Mouse (Mus musculus) heart, embryonic 16.5 days (tissue): ENCODE results near the gene Vmn1r227. TPM values are rescaled to one million over a fixed set of nuclear protein-coding genes. Genes with fewer than 3 reads are reported as not detected.

Experiments used
- ATAC-seq: fragments of 200-750 bp; cut with Nextera tagmentation; replicated peaks from 2 replicates; pipeline ENCODE4 v1.8.0; 2017; ENCODE audit warnings: moderate number of reproducible peaks; ENCODE audit not compliant: insufficient read depth, low FRiP score; ENCODE audit errors: extremely low read depth
- H3K27ac ChIP-seq: fragments of 300-500 bp; sonication (generic); 2 replicates; pipeline ENCODE4 v1.5.1; 2014; ENCODE audit warnings: mild to moderate bottlenecking, low read length, control low read depth, moderate library complexity
- H3K27me3 ChIP-seq: fragments of 300-500 bp; sonication (generic); 2 replicates; pipeline ENCODE4 v1.6.1; 2014; ENCODE audit warnings: low read length, mixed read lengths; ENCODE audit not compliant: control insufficient read depth, insufficient read depth
- H3K36me3 ChIP-seq: fragments of 300-500 bp; sonication (generic); 2 replicates; pipeline ENCODE4 v1.6.1; 2014; ENCODE audit not compliant: control insufficient read depth, insufficient read depth
- H3K4me1 ChIP-seq: fragments of 300-500 bp; sonication (generic); 2 replicates; pipeline ENCODE4 v1.6.1; 2014; ENCODE audit warnings: low read length, mixed read lengths; ENCODE audit not compliant: control insufficient read depth, insufficient read depth
- H3K4me2 ChIP-seq: fragments of 300-500 bp; sonication (generic); 2 replicates; pipeline ENCODE4 v1.6.1; 2014; ENCODE audit warnings: low read depth, mild to moderate bottlenecking, control low read depth, low read length
- H3K4me3 ChIP-seq: fragments of 300-500 bp; sonication (generic); 2 replicates; pipeline ENCODE4 v1.5.1; 2014; ENCODE audit warnings: mild to moderate bottlenecking, control low read depth, low read length
- H3K9ac ChIP-seq: fragments of 300-500 bp; sonication (generic); 2 replicates; pipeline ENCODE4 v1.6.1; 2014; ENCODE audit warnings: low read length, control low read depth
- H3K9me3 ChIP-seq: fragments of 300-500 bp; sonication (generic); replicated peaks from 2 replicates; pipeline ENCODE4 v1.6.1; 2016; ENCODE audit warnings: low read length; ENCODE audit not compliant: control insufficient read depth
- WGBS: fragments of 180-500 bp; shearing (Covaris S2); extraction: QIAGEN DNeasy Blood & Tissue Kit; methylation state at CpG from one replicate; pipeline ENCODE4 v1.1.7; 2014; 5-methylcytosine and 5-hydroxymethylcytosine counted together
- polyA plus RNA-seq: library from polyadenylated mRNA; unstranded; fragments of >200 nt; fragmentation: Nextera tagmentation; extraction: Ambion mirVana; gene quantifications from 2 replicates; pipeline ENCODE4 v1.2.1, GENCODE M21; 2015

Vmn1r227 gene
- not detected in 2 replicates for polyA plus RNA-seq

DNA sequence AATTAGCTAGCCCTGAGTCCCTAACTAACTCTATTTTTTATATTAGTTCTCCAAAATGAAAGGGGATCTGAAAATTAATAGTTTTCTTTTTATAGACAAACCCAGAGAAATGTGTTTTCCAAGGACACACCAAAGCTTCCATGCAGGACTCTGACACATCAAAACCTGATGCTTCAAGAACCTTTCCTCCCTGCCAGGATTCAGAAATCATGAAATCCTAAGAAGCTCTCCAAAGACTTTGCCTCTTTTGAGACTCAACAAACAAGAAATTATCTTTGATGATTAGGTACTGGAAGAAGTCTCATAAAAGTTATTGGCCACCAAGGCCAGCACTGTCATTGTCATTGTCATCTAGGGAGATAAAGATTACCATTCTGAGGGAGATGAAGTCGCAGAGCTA lies at the start of gene Vmn1r227:
TSS of gene Vmn1r227 (plus strand) at position 301 of the 400 bp plus-strand sequence.
- no peaks in the 10 kb centered on the region for H3K9me3 ChIP-seq
- no peaks in the 10 kb centered on the region for H3K36me3 ChIP-seq
- no peak within 1 kb of the TSS for H3K4me2 ChIP-seq
- H3K27ac ChIP-seq: no peak within 1 kb of the TSS
- ATAC-seq: no peak
- no peak within 1 kb of the TSS for H3K4me3 ChIP-seq
- no peaks in the 10 kb centered on the region for H3K27me3 ChIP-seq
- no peaks in the 10 kb centered on the region for H3K4me1 ChIP-seq
- WGBS: 22% methylated on average over 1 of the region's 1 CpGs
- H3K9ac ChIP-seq: no peak within 1 kb of the TSS

DNA sequence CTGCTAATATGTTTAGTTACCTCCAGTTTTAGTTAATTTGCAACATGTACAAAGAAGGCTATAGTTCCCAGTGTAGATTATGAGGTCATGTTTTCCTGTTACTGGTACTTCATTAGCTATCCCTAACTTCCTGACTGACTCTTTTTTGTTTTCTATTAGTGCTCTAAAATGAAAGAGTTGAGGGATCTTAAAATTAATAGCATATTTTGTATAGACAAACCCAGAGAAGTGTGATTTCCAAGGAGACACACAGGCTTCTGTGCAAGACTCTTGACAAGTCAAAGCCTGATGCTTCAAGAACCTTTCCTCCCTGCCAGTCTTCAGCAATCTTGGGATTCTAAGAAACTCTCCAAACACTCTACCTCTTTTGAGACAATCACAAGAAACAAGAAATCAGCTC lies 47.1 kb upstream of the Vmn1r227 start, which contains the start of gene Vmn1r226:
TSS of gene Vmn1r226 (plus strand) at position 301 of the 400 bp plus-strand sequence.
- no peak within 1 kb of the TSS for H3K4me2 ChIP-seq

DNA sequence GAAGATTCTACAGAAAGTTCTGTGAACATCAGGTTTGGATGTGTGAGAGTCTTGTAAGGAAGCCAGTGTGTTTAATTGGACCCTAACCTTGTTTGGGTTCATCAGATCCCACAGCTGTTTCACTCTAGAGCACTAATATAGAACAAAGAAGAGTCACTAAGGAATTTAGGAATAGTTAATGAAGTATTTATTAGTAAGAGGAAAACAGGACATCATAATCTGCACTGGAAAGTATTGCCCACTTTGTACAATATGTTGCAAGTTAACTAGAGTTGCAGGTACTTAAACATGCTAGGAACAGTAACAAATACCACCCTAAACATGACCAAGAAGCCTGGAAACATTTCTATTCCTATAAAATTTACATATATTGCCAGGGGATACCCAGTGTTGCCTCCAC lies 56.4 kb downstream of the Vmn1r227 start, which contains the start of gene Vmn1r228:
TSS of gene Vmn1r228 (minus strand) at position 101 of the 400 bp plus-strand sequence.
- Histone ChIP-seq H3K27me3 (no peaks in the 10 kb centered on the region), H3K9ac (no peak within 1 kb of the TSS), H3K9me3 (0 out of 2 replicates have a peak, but pooled peaks cover 7% of the 10 kb centered on the region), H3K36me3 (no peaks in the 10 kb centered on the region), H3K27ac (no peak within 1 kb of the TSS), H3K4me3 (no peak within 1 kb of the TSS), H3K4me2 (no peak within 1 kb of the TSS), H3K4me1 (no peaks in the 10 kb centered on the region)
- no peak for ATAC-seq

More for the DNA sequence above, 47.1 kb upstream of the Vmn1r227 start, which contains the start of gene Vmn1r226:
- Histone ChIP-seq H3K27ac (no peak within 1 kb of the TSS), H3K4me1 (no peaks in the 10 kb centered on the region), H3K27me3 (no peaks in the 10 kb centered on the region), H3K9me3 (peaks cover 5% of the 10 kb centered on the region), H3K4me3 (no peak within 1 kb of the TSS), H3K36me3 (no peaks in the 10 kb centered on the region), H3K9ac (no peak within 1 kb of the TSS)
- no peak for ATAC-seq

Other genes with a start within 250 kb of the Vmn1r227 start
- gene Vmn2r108, start 248.5 kb upstream of the Vmn1r227 start, polyA plus RNA-seq: not detected in 2 replicates
- gene Vmn1r225, start 231.7 kb upstream of the Vmn1r227 start, polyA plus RNA-seq: not detected in 2 replicates
- not detected in 2 replicates for gene Vmn2r109, start 165.1 kb upstream of the Vmn1r227 start, polyA plus RNA-seq
- not detected in 2 replicates for gene Vmn2r110, start 133.4 kb upstream of the Vmn1r227 start, polyA plus RNA-seq
- not detected in 2 replicates for gene Fpr-rs3, start 105.0 kb upstream of the Vmn1r227 start, polyA plus RNA-seq
- gene Vmn1r226, start 47.0 kb upstream of the Vmn1r227 start, polyA plus RNA-seq: not detected in 2 replicates
- not detected in 2 replicates for gene Vmn1r228, start 56.3 kb downstream of the Vmn1r227 start, polyA plus RNA-seq
- gene Vmn1r229, start 81.7 kb downstream of the Vmn1r227 start, polyA plus RNA-seq: not detected in 2 replicates
- gene Vmn1r230, start 110.6 kb downstream of the Vmn1r227 start, polyA plus RNA-seq: not detected in 2 replicates
- not detected in 2 replicates for gene Vmn1r231, start 175.2 kb downstream of the Vmn1r227 start, polyA plus RNA-seq
- gene Vmn1r232, start 189.9 kb downstream of the Vmn1r227 start, polyA plus RNA-seq: not detected in 2 replicates
- gene Ppp2r1a, start 215.5 kb downstream of the Vmn1r227 start, polyA plus RNA-seq: 349 and 354 TPM in 2 replicates